18 mouse cellular contexts compared by ENCODE assay signal in genomic region chr12:80693700-80694099, GRCm38 (mm10). TPM values are rescaled to one million over a fixed set of nuclear protein-coding genes. Genes with fewer than 3 reads are reported as not detected.
DNase-seq lines count a peak whose midpoint lies in the region; ATAC-seq lines count a peak whose summit lies in the region.
"Had no signal": no experiment of that assay in that cellular context is flagged by ENCODE, and none has a peak within 500 bp of the region (broad histone marks: within the 10 kb centered on the region; RNA-seq: fewer than 3 reads in every experiment).

No protein-coding gene starts in this region.

- DNase-seq in midbrain, embryonic 10.5 days (ENCODE audit: low spot score): no peak
- no peak for DNase-seq in spleen, postnatal 14 days (ENCODE audit: low spot score in 2 of 2)
- no peak for DNase-seq in urinary bladder, adult 2 months (ENCODE audit: low spot score)
- DNase-seq: adrenal gland, postnatal 25 days; cerebellum, adult 9-10 months; gastrocnemius, postnatal 10 days; left cerebral cortex, postnatal 4 days; thymus, postnatal 25 days had no signal

- H3K4me2 ChIP-seq in hindbrain, embryonic 13.5 days: no peak overlapping the region
- H3K4me2 ChIP-seq in hindbrain, embryonic 16.5 days (ENCODE audit: low read length): no peak overlapping the region
- no peak overlapping the region for H3K4me2 ChIP-seq in midbrain, embryonic 13.5 days (replicated peaks)
- no peak overlapping the region for H3K4me2 ChIP-seq in midbrain, embryonic 15.5 days
- 0 out of 2 replicates have a peak overlapping the region, but pooled peaks have one; percentile 72 for H3K4me2 ChIP-seq in stomach, embryonic 16.5 days (ENCODE audit: low read depth, low read length)

- 0 out of 2 replicates have a peak, but pooled peaks have one; percentile 23 for ATAC-seq in hindbrain, embryonic 13.5 days (ENCODE audit: low FRiP score)
- no peak for ATAC-seq in hindbrain, embryonic 16.5 days
- ATAC-seq in midbrain, embryonic 13.5 days: peak; percentile 55
- 0 out of 2 replicates have a peak, but pooled peaks have one; percentile 42 for ATAC-seq in midbrain, embryonic 15.5 days (replicated peaks)
- peak; percentile 10; the same call in 1 of the 2 replicates for ATAC-seq in stomach, embryonic 16.5 days (ENCODE audit: insufficient read depth, low FRiP score)
- ATAC-seq: inflammation-experienced regulatory T-cells, adult 6 months; liver, embryonic 12.5 days; Patski had no signal

- H3K4me3 ChIP-seq in hindbrain, embryonic 13.5 days: no peak overlapping the region
- H3K4me3 ChIP-seq in hindbrain, embryonic 16.5 days (ENCODE audit: low read length): no peak overlapping the region
- H3K4me3 ChIP-seq in midbrain, embryonic 13.5 days (replicated peaks): no peak overlapping the region
- no peak overlapping the region for H3K4me3 ChIP-seq in midbrain, embryonic 10.5 days
- H3K4me3 ChIP-seq in midbrain, embryonic 15.5 days: no peak overlapping the region
- H3K4me3 ChIP-seq in stomach, embryonic 16.5 days (replicated peaks; ENCODE audit: low read length): no peak overlapping the region

- no peaks in the 10 kb centered on the region for H3K36me3 ChIP-seq in hindbrain, embryonic 13.5 days
- H3K36me3 ChIP-seq in hindbrain, embryonic 16.5 days (ENCODE audit: control insufficient read depth, insufficient read depth, low read length): no peaks in the 10 kb centered on the region
- no peaks in the 10 kb centered on the region for H3K36me3 ChIP-seq in midbrain, embryonic 13.5 days
- no peaks in the 10 kb centered on the region for H3K36me3 ChIP-seq in midbrain, embryonic 10.5 days
- no peaks in the 10 kb centered on the region for H3K36me3 ChIP-seq in midbrain, embryonic 15.5 days (replicated peaks)
- H3K36me3 ChIP-seq in stomach, embryonic 16.5 days (ENCODE audit: control insufficient read depth, insufficient read depth, low read length): no peaks in the 10 kb centered on the region
- H3K36me3 ChIP-seq: hindbrain, embryonic 10.5 days; liver, embryonic 12.5 days had no signal

- H3K9ac ChIP-seq in hindbrain, embryonic 13.5 days: no peak overlapping the region
- H3K9ac ChIP-seq in hindbrain, embryonic 16.5 days (ENCODE audit: low read depth, low read length): no peak overlapping the region
- no peak overlapping the region for H3K9ac ChIP-seq in midbrain, embryonic 13.5 days (replicated peaks)
- no peak overlapping the region for H3K9ac ChIP-seq in midbrain, embryonic 15.5 days
- H3K9ac ChIP-seq in stomach, embryonic 16.5 days (ENCODE audit: low read length): no peak overlapping the region

- H3K27ac ChIP-seq in hindbrain, embryonic 13.5 days: no peak overlapping the region
- no peak overlapping the region for H3K27ac ChIP-seq in hindbrain, embryonic 16.5 days (ENCODE audit: low read depth, low read length)
- H3K27ac ChIP-seq in midbrain, embryonic 13.5 days: no peak overlapping the region
- H3K27ac ChIP-seq in midbrain, embryonic 10.5 days (replicated peaks): no peak overlapping the region
- no peak overlapping the region for H3K27ac ChIP-seq in midbrain, embryonic 15.5 days
- 0 out of 2 replicates have a peak overlapping the region, but pooled peaks have one; percentile 16 for H3K27ac ChIP-seq in stomach, embryonic 16.5 days (ENCODE audit: low read length)
- H3K27ac ChIP-seq: hindbrain, embryonic 10.5 days; kidney, postnatal 0 days; liver, embryonic 12.5 days had no signal

- WGBS in hindbrain, embryonic 13.5 days: 50% methylated on average over 2 of the region's 2 CpGs
- WGBS in hindbrain, embryonic 16.5 days: 62% methylated on average over 2 of the region's 2 CpGs
- WGBS in midbrain, embryonic 13.5 days: 44% methylated on average over 2 of the region's 2 CpGs
- WGBS in midbrain, embryonic 10.5 days: 66% methylated on average over 2 of the region's 2 CpGs
- 49% methylated on average over 2 of the region's 2 CpGs for WGBS in midbrain, embryonic 15.5 days
- WGBS in stomach, embryonic 16.5 days: 38% methylated on average over 2 of the region's 2 CpGs

- H3K4me1 ChIP-seq in hindbrain, embryonic 13.5 days (replicated peaks): peaks cover 30% of the 10 kb centered on the region
- H3K4me1 ChIP-seq in hindbrain, embryonic 16.5 days (ENCODE audit: control insufficient read depth, insufficient read depth, low read depth, low read length): peaks cover 11% of the 10 kb centered on the region
- peaks cover 17% of the 10 kb centered on the region for H3K4me1 ChIP-seq in midbrain, embryonic 13.5 days (replicated peaks)
- peaks cover 38% of the 10 kb centered on the region for H3K4me1 ChIP-seq in midbrain, embryonic 10.5 days
- peaks cover 19% of the 10 kb centered on the region for H3K4me1 ChIP-seq in midbrain, embryonic 15.5 days
- peaks cover 18% of the 10 kb centered on the region; the same call in 1 of the 2 replicates for H3K4me1 ChIP-seq in stomach, embryonic 16.5 days (ENCODE audit: control insufficient read depth, insufficient read depth, low read length)

- peaks cover 65% of the 10 kb centered on the region for H3K27me3 ChIP-seq in hindbrain, embryonic 13.5 days
- peaks cover 21% of the 10 kb centered on the region for H3K27me3 ChIP-seq in hindbrain, embryonic 16.5 days (replicated peaks; ENCODE audit: control insufficient read depth, insufficient read depth, low read length)
- H3K27me3 ChIP-seq in midbrain, embryonic 13.5 days: peaks cover 55% of the 10 kb centered on the region
- H3K27me3 ChIP-seq in midbrain, embryonic 10.5 days (ENCODE audit: low read depth, poor library complexity, severe bottlenecking): peaks cover 57% of the 10 kb centered on the region
- peaks cover 42% of the 10 kb centered on the region for H3K27me3 ChIP-seq in midbrain, embryonic 15.5 days (replicated peaks)
- peaks cover 28% of the 10 kb centered on the region for H3K27me3 ChIP-seq in stomach, embryonic 16.5 days (ENCODE audit: control insufficient read depth, insufficient read depth, low read length)
- H3K27me3 ChIP-seq: Patski had no signal

- H3K9me3 ChIP-seq in hindbrain, embryonic 13.5 days: no peaks in the 10 kb centered on the region
- H3K9me3 ChIP-seq in hindbrain, embryonic 16.5 days (ENCODE audit: control insufficient read depth, low read length): no peaks in the 10 kb centered on the region
- no peaks in the 10 kb centered on the region for H3K9me3 ChIP-seq in midbrain, embryonic 13.5 days
- no peaks in the 10 kb centered on the region for H3K9me3 ChIP-seq in midbrain, embryonic 10.5 days (replicated peaks)
- no peaks in the 10 kb centered on the region for H3K9me3 ChIP-seq in midbrain, embryonic 15.5 days
- H3K9me3 ChIP-seq in stomach, embryonic 16.5 days (replicated peaks; ENCODE audit: control insufficient read depth, low read length): no peaks in the 10 kb centered on the region
- H3K9me3 ChIP-seq: hindbrain, embryonic 10.5 days; liver, embryonic 12.5 days had no signal

RNA-seq across cellular contexts. Expression of gene Plekhd1, which starts 1.3 kb away (rescaled TPM):
- polyA plus RNA-seq in hindbrain, embryonic 13.5 days (2015; fragmentation: Nextera tagmentation; extraction: Ambion mirVana): 3.1 and 3.2 TPM in 2 replicates
- 6.8 and 7.0 TPM in 2 replicates for polyA plus RNA-seq in hindbrain, embryonic 16.5 days (2015; fragmentation: Nextera tagmentation; extraction: Ambion mirVana)
- 3.6 and 4.0 TPM in 2 replicates for polyA plus RNA-seq in midbrain, embryonic 13.5 days (2015; fragmentation: Nextera tagmentation; extraction: Ambion mirVana)
- polyA plus RNA-seq in midbrain, embryonic 10.5 days (2016; fragmentation: Nextera tagmentation; extraction: Ambion mirVana): 0.83 and 2.4 TPM in 2 replicates
- 3.3 and 3.8 TPM in 2 replicates for polyA plus RNA-seq in midbrain, embryonic 15.5 days (2015; fragmentation: Nextera tagmentation; extraction: Ambion mirVana)
- polyA plus RNA-seq in stomach, embryonic 16.5 days (2015; fragmentation: Nextera tagmentation; extraction: Ambion mirVana): 4.4 and 4.6 TPM in 2 replicates
- polyA plus RNA-seq in urinary bladder, adult 2 months (2012; rRNA removed): 6.5 and 7.7 TPM in 2 replicates
- polyA plus RNA-seq: Patski had no signal

RNA-seq across cellular contexts. Expression of gene Erh, which starts 49.6 kb away (rescaled TPM):
- polyA plus RNA-seq in hindbrain, embryonic 13.5 days (2015; fragmentation: Nextera tagmentation; extraction: Ambion mirVana): 329 and 335 TPM in 2 replicates
- 251 and 253 TPM in 2 replicates for polyA plus RNA-seq in hindbrain, embryonic 16.5 days (2015; fragmentation: Nextera tagmentation; extraction: Ambion mirVana)
- 367 and 391 TPM in 2 replicates for polyA plus RNA-seq in midbrain, embryonic 13.5 days (2015; fragmentation: Nextera tagmentation; extraction: Ambion mirVana)
- polyA plus RNA-seq in midbrain, embryonic 10.5 days (2016; fragmentation: Nextera tagmentation; extraction: Ambion mirVana): 513 and 531 TPM in 2 replicates
- polyA plus RNA-seq in midbrain, embryonic 15.5 days (2015; fragmentation: Nextera tagmentation; extraction: Ambion mirVana): 292 and 300 TPM in 2 replicates
- polyA plus RNA-seq in stomach, embryonic 16.5 days (2015; fragmentation: Nextera tagmentation; extraction: Ambion mirVana): 216 and 218 TPM in 2 replicates
- 112 and 134 TPM in 2 replicates for polyA plus RNA-seq in urinary bladder, adult 2 months (2012; rRNA removed)

RNA-seq across cellular contexts. Expression of gene Slc39a9, which starts 50.0 kb away (rescaled TPM):
- polyA plus RNA-seq in hindbrain, embryonic 13.5 days (2015; fragmentation: Nextera tagmentation; extraction: Ambion mirVana): 23.6 TPM in 2 replicates
- 23.8 and 26.7 TPM in 2 replicates for polyA plus RNA-seq in hindbrain, embryonic 16.5 days (2015; fragmentation: Nextera tagmentation; extraction: Ambion mirVana)
- 26.1 and 27.5 TPM in 2 replicates for polyA plus RNA-seq in midbrain, embryonic 13.5 days (2015; fragmentation: Nextera tagmentation; extraction: Ambion mirVana)
- polyA plus RNA-seq in midbrain, embryonic 10.5 days (2016; fragmentation: Nextera tagmentation; extraction: Ambion mirVana): 26.3 and 27.1 TPM in 2 replicates
- polyA plus RNA-seq in midbrain, embryonic 15.5 days (2015; fragmentation: Nextera tagmentation; extraction: Ambion mirVana): 24.3 and 27.5 TPM in 2 replicates
- polyA plus RNA-seq in stomach, embryonic 16.5 days (2015; fragmentation: Nextera tagmentation; extraction: Ambion mirVana): 31.4 and 31.5 TPM in 2 replicates
- polyA plus RNA-seq in urinary bladder, adult 2 months (2012; rRNA removed): 32.1 and 33.1 TPM in 2 replicates
